Mouse (Mus musculus) yolk sac, embryonic 10.5 days (tissue): ENCODE measurements at regions not wholly inside any gene's neighbourhood (a gene's known extent, or its start where the extent isn't known, plus 50 kb on each side); places are given as distances from the start of the nearest gene placed in this dataset.
"Not testable (repeated sequence)": the region's sequence is repeated elsewhere in the genome, so short reads cannot be mapped to it uniquely, and the experiment has no call there.

Experiments used
- DNase-seq: peaks from one replicate; pipeline ENCODE4 v3.0.0-alpha.2; 2017; ENCODE audit warnings: low spot score

DNA sequence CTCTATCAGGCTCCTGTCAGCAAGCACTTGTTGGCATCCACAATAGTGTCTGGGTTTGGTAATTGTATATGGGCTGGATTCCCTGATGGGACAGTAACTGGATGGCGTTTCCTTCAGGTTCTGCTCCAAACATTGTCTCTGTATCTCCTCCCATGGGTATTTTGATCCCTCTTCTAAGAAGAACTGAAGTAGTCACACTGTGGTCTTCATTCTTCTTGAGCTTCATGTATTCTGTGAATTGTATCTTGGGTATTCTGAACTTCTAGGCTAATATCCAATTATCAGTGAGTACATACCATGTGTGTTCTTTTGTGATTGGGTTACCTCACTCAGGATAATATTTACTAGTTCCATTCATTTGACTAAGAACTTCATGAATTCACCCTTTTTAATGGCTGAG, 119.2 kb upstream of the Gm21119 start:
- not testable (repeated sequence) for DNase-seq

DNA sequence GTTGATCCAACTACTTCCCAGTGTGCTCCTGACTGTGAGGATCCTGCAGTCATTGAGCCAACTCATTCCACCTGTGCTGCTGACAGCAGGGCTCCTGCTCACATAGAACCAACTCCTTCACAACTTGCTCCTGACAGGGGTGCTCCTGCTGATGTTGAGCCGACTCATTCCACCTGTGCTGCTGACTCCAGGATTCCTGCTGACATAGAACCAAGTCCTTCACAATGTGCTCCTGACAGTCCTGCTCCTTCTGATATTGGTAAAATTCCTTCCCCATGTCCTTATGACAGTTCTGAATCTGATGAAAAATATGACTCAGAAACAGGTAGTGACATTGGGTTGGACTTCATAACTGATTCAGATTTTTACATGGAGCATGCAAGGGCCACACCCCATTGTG, 100.8 kb upstream of the Gm21119 start:
- peak; percentile 0 for DNase-seq

GRCm38 (mm10) chr8:20516324-20516830, 98.3 kb upstream of the Gm21119 start:
- DNase-seq: not testable (repeated sequence)

GRCm38 (mm10) chr8:20517551-20517950, 97.2 kb upstream of the Gm21119 start:
- not testable (repeated sequence) for DNase-seq

DNA sequence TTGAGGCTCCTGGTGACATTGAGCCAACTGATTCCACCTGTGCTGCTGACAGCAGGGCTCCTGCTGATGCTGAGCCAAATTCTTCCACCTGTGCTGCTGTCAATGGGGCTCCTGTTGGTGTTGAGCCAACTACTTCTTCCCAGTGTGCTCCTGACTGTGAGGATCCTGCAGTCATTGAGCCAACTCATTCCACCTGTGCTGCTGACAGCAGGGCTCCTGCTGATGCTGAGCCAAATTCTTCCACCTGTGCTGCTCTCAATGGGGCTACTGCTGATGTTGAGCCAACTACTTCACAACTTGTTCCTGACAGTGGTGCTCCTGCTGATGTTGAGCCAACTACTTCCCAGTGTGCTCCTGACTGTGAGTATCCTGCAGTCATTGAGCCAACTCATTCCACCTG, 90.2 kb upstream of the Gm21119 start:
- DNase-seq: not testable (repeated sequence)

DNA sequence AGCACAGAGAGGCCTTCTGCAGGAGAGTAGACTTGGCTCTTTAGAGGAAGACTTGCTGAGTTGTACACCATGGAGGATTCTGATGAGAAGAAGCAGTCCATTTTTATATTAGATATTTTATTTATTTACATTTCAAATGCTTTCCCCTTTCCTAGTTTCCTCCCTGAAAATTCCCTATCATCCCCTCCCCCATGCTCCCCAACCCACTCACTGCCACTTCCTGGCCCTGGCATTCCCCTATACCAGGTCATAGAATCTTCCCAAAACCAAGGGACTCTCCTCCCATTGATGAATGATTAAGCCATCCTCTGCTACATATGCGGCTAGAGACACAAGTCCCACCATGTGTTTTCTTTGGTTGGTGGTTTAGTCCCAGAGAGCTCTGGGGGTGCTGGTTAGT, 85.7 kb upstream of the Gm21119 start:
- not testable (repeated sequence) for DNase-seq

GRCm38 (mm10) chr8:20539031-20539430, 75.7 kb upstream of the Gm21119 start:
- DNase-seq: not testable (repeated sequence)

DNA sequence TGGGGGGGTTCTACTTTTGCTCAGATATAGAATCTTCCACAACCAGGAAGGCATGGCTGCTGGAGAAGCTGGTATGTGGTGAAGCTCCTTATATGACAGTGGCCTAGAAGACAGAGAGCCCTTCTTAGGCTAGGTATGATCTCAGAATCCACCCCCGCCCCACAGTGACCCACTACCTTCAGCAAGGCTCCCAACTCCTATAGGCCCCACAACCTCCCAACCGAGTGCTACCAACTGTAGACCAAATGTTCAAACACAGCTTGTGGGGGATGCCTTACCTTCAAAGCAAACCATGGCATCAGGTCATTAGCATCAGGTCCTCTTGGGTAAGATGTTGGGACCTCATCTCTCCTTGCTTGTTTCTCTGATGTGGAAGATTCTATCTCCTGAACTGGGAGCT, 70.6 kb upstream of the Gm21119 start:
- not testable (repeated sequence) for DNase-seq

GRCm38 (mm10) chr8:20545347-20545746, 69.4 kb upstream of the Gm21119 start:
- DNase-seq: not testable (repeated sequence)

- not testable (repeated sequence) for DNase-seq
These were observed 68.3 kb upstream of the Gm21119 start for GRCm38 (mm10) chr8:20546401-20546800.

- peak; percentile 52 for DNase-seq
These were observed 64.5 kb upstream of the Gm21119 start for GRCm38 (mm10) chr8:20550054-20550778.

GRCm38 (mm10) chr8:20556501-20557181, 58.1 kb upstream of the Gm21119 start:
- DNase-seq: not testable (repeated sequence)

DNA sequence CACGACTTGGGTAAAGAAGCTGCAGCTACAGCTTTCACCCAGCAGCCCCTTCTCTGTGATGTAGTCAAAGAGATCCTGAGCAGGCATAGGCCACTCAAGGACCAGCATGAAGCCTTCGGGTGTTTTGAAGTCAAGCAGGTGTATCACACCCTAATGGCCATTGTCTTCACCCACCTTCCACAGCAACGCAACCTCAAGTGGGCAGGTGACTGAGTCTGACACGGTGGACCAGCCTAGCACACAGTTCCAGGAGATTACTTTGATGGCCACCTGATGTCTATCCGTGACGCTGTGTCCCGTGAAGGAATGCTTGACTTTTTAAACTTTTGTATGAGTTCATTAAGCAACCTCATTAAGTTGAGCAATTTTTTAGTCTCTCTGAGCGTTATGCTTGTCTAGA, 57.5 kb upstream of the Gm21119 start:
- peak; percentile 1 for DNase-seq

DNA sequence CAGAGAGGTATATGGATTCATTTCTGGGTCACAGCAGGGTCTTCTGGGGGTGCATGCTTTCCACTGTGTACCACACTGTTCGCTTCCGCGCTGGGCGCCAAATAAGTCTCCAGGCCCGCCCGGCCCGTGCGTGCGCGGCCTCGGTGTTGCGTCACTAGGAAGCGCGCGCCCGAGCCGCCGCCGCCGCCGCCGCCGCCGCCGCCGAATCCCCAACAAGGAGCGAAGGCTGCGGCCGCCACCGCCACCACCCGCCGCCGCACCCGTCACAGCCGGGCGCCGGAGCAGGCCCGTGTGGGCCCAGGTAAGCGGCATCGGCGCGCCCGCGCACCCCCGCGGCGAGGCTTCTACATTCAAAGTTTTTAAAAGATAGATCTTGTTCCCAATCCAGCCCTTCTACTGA, 57.1 kb upstream of the Gm21119 start:
- not testable (repeated sequence) for DNase-seq
